Mouse (Mus musculus): ENCODE data around the gene Sec24c.
"Not testable (repeated sequence)": the region's sequence is repeated elsewhere in the genome, so short reads cannot be mapped to it uniquely, and the experiment has no call there.

The Sec24c gene

DNA sequence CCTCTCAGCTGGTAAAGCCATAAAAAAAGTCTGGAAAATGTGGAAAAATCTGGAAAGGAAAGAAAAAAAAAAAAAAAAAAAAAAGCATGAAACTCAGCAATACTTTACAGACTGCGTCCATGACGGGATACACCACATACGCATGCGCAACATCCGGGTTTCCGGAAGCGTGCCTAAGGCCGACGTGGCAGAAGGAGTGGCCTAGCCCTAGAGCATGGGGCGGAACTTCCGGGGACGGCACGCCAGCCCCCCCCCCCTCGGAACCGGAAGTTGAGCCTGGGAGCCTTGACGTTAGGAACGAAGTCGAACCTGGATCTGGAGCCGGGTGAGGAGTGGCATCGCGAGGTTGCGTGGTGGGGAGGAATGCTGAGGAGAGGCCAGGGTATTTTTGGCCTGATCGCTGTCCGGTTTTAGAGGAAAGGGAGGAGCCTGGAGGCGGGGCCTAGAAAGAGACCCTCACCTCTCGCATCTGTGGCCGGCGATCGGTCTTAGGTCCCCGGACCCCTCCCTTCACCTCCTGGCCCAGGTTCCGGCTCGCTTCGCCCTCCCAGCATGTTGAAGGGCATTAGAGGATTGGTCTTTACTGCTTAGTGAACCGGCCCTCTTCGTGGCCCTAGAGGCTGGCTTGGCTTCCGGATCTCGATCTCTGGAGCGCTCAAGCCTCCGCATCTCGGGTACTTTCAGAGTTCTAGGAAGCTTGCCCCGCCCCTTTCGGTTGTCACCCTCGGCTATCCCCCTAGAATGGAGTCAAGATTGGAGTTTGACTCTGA lies at the start of gene Sec24c:
TSS of gene Sec24c (plus strand) at position 245 of the 770 bp plus-strand sequence.
- DNase-seq, result peak; percentile 98 to 99

DNA sequence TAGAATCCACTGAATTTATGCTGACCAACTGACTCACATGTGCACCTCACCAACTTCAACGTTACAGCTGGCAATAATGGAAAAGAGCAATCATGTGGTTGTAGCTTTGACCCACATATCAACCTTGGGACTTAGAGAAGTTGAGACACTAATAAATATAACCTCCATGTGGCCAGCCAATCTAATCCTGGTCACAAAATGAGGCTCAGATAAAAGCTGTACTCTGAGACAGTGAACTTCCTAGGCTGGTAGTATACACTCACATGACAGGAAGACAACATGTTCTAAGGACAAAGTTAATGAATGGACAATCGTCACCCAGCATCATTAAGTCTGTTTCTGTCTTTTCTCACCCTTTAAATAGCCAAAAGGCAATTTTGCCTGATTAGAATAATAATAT lies 47.7 kb upstream of the Sec24c start:
- DNase-seq, result no peak

DNA sequence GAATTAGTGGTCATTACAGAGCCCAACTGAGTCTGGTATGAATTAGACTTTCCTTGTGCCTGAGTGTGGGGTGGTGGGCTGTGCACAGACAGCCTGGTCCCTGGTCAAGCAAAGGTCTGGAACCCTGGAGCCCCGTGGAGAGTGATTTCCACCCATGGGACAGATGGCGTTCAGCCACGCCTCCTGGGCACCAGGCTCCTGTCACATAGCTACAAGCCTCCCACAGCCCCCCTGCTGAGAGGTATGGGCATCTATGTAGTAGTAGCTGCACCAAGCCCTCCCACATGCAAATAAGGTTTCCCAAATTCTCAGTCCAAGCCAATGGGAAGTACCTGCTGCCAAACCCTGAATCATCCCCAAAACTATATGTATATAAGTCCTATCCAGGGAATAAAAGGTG lies 47.1 kb upstream of the Sec24c start:
- no peak for DNase-seq

DNA sequence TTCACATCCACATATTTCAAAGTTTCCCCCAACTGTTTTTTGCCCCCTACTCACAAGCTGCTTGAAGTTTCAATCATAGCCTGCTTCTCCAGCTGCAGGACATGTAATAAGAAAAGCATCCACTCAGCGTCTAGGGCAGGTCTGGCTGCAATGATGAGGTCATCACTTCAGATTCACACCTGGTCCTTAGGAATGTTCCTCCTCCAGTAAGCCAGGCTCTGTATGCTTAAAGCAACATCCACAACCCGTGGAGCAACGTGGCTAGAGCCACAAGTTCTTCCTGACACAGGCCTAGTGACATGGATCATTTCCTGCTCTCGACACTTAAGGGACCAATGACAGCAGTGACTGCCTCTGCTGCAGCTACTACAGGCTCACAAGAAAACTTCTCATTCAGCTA lies 42.9 kb upstream of the Sec24c start:
- no peak for DNase-seq

DNA sequence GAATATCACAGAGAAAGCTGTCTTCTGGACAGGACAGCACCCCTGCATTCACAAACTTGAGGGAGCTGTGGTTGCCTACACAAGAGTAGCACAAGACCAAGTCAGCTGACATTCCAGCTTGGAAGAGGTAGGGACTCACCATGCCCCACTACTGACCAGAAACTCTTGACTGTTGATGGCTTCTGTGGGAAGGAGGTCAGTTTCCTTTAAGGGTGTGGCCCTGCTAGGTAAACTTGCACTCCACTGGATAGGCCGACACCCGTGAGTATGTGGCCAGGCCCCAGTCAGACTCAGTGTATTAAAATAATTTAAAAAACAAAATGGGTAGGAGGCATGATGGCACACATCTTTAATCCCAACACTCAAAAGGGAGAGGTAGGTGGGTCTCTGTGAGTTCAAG lies 38.6 kb upstream of the Sec24c start:
- DNase-seq, result no peak

DNA sequence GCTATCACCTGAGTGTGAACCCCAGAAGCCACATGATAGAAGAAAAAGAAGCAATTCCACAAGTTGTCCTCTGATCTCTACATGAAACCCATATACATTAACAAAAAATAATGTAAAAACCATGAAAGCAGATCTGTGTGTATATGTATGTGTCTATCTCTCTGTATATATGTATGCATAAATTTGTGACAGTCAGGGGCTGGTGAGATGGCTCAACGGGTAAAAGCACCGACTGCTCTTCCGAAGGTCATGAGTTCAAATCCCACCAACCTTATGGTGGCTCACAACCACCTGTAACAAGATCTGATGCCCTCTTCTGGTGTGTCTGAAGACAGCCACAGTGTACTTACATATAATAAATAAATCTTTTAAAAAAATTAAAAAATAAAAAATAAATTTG lies 37.1 kb upstream of the Sec24c start:
- DNase-seq, result not testable (repeated sequence)

DNA sequence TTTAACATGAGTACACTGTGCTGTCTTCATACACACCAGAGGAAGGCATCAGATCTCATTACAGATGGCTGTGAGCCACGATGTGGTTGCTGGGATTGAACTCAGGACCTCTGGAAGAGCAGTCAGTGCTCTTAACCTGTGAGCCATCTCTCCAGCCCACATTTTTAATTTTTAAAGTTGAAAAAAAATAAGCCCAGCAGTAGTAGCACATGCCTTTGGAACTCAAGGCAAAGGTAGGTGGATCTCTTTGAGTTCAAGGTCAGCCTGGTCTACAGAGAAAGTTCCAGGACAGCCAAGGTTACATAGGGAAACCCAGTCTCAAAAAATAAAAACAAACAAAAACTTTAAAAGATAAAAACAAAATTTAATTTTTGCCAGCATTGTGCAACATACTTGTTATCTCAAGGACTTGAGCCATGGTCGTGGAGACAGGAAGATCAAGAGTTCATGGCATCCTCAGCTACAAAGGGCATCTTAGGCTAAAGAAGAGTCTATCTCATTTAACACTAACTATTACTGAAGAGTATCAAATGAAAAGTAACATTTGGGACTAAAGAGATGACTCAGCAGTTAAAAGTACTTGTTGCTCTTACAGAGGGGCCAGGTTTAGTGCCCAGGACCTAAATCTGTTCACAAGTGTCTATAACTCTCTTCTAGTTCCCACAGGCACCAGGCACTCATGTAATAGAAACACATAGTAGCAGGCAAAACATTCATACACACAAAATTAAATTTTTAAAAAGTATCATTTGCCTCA lies 36.1 kb upstream of the Sec24c start:
- DNase-seq, result no peak

DNA sequence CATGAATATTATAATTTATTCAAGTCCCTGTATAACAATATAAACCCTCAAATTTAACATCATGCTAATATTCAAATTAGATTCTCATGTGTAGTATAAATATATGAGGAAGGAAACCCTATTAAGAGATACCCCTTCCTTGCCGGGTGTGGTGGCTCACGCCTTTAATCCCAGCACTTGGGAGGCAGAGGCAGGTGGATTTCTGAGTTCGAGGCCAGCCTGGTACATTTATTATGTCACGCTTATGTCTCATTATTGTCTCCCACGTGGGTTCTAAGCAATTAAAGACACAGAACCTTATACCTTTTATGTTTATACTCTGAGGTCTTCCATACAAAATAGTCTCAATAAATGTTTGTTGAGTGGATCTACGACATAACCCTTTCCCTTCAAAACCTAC lies 35.4 kb upstream of the Sec24c start:
- DNase-seq, result no peak

DNA sequence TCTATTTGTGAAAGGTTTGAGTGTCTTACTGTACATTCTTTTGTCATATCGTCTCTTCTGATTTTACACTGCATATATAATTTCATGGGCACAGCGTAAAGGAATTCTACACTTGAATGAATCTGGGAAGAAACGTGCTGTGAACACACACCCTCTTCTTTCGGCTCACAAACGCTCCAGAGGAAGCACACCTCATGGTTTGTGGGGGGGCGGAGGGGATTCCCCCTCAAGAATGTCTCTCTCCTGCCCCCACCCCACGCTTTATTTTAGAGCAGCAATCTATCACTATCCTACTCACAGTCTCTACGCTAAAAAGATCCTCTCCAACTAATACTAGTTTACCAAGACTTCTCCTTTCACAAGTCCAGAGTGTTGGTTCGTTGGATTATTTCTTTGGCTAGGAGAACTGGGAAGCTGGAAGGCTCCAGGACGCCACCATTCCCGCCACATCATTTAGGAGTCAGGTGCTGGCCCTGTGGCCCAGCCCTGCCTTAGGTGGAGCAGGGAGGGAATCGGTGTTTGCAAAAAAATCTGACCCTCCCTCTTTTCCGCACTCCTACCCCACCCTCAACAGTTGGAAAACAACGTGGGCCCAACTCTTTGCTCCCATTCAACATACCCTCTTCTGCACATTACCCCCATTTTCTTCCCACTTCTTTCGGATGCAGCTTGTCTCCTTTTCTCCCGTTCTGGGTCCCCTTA lies 34.0 kb upstream of the Sec24c start:
- peak in 1 of 2 experiments; percentile 29 for DNase-seq

DNA sequence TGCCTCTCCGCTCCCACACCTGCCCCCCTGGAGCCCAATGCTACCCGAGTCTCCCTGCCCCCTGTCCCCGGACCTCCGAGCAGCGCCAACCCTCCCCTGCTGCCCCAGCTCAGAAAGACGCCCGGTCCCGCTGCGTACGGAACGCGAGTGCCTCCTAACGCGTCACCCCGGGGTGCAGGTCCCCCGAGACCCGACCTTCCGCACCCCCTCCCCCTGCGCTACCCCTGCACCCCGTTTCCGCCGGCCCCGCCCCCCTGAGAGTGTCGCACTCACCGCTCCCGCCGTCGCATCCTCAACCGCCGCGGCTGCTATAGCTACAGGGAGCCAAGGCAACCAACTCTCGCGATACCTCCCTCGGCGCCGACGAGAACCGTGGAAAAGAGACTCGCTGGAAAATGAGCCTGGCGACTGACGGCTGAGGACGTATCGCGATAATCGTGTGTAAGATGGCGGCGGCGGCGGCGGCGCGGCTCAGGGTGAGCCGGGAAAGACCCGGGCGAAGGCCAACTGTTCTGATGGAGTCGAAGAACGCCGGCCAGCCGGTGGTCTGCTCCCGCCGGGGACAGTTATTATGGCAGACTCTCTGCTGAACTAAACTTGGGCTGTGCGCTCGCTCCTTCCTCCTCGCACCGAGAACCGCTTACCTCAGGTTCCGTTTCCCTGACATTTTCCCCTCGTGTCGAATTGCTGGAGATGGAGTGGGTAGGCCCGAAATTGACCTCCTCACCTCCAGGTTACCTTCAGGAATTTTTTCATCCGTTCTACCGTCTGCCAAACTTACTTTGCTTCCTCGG lies 33.3 kb upstream of the Sec24c start, which contains the start of gene Usp54:
TSS of gene Usp54 (minus strand) at position 420 of the 794 bp plus-strand sequence.
- DNase-seq, result peak; percentile 99

DNA sequence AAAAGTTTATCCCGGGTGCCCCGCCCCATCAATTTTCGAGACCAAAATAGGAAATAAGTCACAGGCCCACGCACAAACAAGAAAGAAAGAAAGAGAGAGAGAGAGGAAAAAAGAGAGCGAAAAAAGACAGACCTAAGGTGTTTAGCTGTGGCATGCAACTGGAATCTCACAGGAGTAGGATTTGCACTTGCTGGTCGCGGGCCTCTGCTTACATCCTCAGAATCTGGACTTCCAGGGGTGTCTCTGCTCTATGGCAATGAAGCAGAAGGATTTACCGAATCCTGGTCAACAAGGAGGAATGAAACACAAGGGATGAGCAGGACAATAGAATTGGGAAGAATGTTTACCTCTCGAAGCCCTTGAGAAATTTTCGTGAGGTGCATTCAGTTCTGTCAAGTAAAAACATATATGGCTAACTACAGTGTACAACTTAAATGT lies 32.7 kb upstream of the Sec24c start:
- no peak for DNase-seq

DNA sequence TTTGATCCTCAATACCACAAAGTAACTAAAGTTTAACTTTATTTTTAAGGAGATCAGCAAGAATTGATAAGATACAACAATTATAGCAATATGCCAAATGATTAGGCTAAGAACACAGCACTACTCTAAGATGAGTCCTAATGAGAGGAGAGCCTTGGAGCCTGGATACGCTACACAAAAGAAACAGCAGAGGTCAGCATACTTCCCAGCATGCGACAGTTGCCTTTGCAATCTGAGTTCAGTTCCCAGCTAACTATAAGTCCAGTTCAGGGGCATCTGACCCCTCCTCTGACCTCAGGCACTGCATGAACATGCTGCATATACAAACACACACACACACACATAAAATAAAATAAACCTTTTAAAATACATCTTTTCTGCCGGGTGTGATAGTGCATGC lies 28.6 kb upstream of the Sec24c start:
- DNase-seq, result no peak

DNA sequence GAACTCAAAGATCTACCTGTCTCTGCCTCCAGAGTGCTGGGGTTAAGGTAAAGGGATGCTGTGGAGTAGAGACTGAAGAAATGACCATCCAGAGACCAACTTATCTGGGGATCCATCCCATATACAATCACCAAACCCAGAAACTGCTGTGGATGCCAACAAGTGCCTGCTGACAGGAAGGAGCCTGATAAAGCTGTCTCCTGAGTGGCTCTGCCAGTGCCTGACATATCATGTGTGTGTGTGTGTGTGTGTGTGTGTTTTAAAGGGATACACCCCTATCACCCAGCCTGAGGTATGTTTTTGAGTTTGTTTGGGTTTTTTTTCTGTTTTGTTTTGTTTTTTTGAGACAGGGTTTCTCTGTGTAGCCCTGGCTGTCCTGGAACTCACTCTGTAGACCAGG lies 27.7 kb upstream of the Sec24c start:
- DNase-seq, result no peak

DNA sequence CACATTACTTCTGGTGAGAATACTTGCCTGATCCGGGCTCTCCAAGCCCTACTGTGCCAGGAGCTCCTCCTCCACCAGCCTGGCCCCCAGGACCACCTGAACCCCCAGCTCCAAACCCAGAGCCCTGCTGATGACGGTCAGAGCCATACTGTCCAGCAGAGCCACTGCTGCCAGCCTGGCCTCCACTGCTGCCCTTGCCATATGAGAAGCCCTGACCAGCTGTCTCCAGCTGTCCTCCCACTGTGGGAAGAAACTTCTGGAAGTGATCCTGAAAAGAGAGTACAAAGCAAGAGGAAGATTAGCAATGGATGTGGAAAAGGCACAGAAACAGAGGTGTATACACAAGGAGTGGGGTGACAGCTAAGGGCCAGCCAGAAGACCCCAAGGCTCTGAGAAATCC lies 23.1 kb upstream of the Sec24c start:
- no peak for DNase-seq

DNA sequence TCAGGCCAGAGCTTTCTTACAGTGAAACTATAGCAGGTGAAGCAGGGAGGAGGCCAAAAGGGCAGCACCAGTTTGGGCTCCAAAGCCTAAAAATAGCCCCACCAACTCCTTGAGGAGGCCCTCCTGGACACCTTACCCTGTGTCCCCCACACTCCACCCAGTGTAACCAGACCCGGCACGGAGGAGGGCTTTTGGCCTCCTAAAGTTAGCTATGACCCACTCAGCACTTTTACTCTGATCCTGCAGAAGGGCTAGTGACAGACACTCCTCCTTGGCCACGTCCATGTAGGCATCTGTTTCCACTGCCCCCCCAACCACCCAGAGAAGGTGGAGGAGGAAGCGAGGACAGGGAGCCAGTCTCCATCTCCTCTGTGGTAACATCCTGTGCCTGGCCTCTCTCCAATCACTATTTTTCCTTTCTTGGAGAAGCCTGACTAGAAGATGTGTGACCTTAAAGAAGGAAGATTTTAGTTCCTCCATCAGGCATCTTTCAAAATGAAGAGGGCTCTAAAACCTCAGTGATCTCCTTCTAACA lies 22.3 kb upstream of the Sec24c start:
- DNase-seq, result no peak

DNA sequence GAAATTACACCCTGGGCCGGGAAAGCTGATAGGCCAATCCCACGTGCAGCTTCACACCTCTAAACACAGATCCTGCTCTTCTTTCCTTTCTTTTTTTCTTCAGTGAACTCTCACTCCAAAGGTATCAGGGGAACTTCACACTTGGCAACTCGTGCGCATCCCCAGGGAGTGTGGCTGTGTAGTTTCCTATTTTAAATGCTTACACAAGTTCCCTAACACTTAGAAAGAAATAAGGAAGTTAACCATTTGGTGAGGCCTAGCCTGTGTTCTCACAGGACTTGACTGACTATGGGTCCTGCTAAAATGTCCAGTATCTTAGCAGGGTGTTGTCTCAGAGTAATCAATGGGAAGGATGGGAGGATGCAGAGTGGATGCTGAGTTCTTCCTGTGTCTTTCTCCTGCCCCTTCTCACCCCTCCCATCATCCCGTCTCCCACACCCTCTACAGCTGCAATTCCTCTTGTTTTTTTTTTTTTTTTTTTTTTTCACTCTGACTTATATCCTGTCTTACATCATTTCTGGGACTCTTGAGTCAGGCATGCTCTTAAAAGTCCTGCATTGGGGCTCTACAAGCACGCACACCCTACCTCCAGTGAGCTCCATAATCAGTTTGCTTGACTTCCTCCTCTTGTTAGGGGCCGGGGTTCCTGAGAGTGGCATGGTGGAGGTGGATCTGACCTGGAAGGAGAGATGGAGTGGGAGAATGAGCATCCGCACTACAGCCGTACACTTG lies 19.3 kb upstream of the Sec24c start:
- no peak for DNase-seq

DNA sequence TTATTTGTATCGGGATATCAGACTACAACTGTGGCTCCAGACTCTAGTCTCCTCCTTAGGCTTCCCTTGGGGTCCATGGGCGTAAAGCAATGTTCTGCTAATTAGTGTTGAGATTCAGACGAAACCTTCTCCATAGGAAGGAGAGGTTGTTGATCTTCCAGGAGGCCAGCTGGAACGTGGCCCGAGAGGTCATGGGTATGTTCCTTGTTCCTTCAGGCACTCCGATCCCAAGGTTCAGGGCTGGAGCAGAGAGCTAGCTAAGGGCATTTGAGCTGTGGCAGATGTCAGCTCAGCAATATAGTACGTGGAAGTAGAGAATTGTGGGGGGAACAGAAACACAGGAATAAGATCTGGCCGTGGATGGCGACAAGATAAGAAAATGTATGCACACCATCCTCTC lies 18.4 kb upstream of the Sec24c start:
- no peak for DNase-seq

DNA sequence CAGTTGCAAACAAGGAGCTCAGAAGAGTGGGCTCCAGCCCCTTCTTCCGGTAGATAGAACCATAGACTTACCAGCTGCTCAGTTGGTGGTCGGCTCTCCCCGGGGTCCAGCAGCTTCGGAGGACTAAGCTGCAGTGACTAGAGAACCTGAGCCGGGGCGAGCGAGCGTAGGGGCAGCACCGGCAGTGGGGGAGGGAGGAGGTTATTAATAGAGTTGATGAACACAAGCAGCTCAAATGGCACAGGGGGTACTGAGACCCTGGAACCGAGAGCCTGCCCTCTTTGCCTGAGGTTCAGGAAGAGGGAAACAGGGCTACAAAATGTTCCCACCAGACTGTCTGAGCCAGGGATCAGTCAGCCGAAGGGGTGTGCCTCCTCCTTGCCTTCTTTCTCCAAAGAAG lies 17.7 kb upstream of the Sec24c start, which contains the start of gene Myoz1:
TSS of gene Myoz1 (minus strand) at position 180 of the 400 bp plus-strand sequence.
- DNase-seq, result no peak

DNA sequence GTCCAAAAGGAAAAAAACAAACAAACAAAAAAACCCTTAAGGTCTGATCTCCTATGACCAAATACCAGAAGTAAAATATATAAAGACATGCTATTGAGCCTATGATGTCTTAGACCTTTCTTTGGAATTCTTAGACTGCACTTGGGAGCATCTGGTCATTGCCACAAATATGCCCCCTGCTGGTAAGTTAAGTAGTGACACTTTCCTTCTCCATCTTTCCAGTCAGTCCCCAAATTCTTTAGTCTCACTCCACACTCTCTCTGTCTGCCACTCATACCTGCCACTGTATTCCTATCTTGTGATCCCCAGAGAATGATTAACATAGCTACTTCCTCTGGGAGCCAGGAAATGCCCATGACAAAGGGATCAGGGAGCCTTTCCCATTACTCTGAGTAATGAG lies 15.8 kb upstream of the Sec24c start:
- peak; percentile 56 to 57 for DNase-seq

DNA sequence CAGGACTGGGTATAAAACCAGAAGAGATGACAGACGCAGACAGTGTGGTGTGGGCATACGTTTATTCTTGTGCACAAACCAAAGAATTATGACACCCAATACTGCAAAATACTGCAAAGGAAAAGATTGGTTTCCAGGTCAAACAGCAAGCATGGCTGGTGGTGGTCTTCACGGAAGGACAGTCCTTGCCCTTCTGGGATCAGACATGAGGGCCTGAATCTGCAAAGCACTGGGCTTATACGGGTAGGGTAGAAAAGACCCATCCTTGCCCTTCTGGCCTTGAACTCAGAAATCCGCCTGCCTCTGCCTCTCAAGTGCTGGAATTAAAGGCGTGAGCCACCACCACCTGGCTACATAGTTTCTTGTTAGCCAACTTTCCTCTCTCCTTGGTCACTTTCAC lies 15.2 kb upstream of the Sec24c start:
- DNase-seq, result no peak

DNA sequence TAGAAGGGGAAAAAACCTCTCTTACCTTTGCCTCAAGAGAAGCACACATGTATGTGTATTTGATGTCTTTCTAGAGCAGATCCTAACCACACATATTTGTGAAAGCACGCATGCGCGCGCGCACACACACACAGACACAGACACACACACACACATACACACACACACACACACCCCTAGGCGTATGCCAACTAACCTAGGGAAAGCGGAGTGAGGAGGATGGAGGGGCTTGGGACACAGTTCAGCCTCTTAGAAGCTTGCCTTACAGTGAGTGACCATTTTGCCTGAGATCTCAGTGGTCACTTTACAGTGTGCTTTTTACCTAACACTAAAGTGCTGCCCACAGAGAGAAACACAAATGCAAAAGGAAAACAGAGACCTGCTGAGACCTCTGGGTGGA lies 14.4 kb upstream of the Sec24c start:
- no peak for DNase-seq
